Mouse (Mus musculus): ENCODE measurements around the gene Flt4.

DNA sequence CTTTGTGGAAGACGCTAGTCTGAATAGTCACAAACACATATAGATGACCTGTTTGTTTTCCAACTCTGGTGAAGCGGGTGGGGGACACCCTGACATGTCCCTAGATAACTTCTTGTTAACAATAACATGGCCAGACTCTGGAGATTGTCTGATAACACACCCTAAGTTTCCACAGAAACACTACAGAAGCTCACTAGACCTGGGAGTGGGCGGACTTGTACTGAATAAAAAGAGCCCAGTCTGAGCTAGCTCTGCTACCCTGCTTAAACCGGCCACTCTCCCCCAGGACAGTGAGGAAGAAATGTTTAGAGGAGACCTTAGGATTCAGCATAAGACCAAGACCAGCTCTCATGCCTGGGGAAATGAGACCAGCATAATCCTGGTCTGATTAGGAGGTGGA, 56.4 kb downstream of the Flt4 start:
- TF ChIP-seq CTCF (IDR thresholded peaks at IDR 0.05; ENCODE audit: low read depth) (no peak), EP300 (IDR thresholded peaks at IDR 0.05; ENCODE audit: low read depth) (no peak)
